Mouse (Mus musculus) embryonic facial prominence, embryonic 13.5 days (tissue): Measurements from ENCODE around the gene Gngt1. TPM values are rescaled to one million over a fixed set of nuclear protein-coding genes. Genes with fewer than 3 reads are reported as not detected.

Source experiments
- ATAC-seq: fragments of 200-750 bp; cut with Nextera tagmentation; 2 replicates; pipeline ENCODE4 v1.8.0; 2017; ENCODE audit warnings: low read depth; ENCODE audit not compliant: insufficient number of reproducible peaks, insufficient read depth, low FRiP score, low TSS enrichment
- H3K27ac ChIP-seq: fragments of 300-500 bp; sonication (generic); 2 replicates; pipeline ENCODE4 v1.5.1; 2015; ENCODE audit warnings: moderate library complexity, mild to moderate bottlenecking, inconsistent platforms
- H3K27me3 ChIP-seq: fragments of 300-500 bp; sonication (generic); 2 replicates; pipeline ENCODE4 v1.6.1; 2015; ENCODE audit warnings: mild to moderate bottlenecking, inconsistent platforms
- H3K36me3 ChIP-seq: fragments of 300-500 bp; sonication (generic); 2 replicates; pipeline ENCODE4 v1.6.1; 2015; ENCODE audit warnings: mild to moderate bottlenecking, inconsistent platforms
- H3K4me1 ChIP-seq: fragments of 300-500 bp; sonication (generic); 2 replicates; pipeline ENCODE4 v1.6.1; 2015; ENCODE audit warnings: inconsistent platforms
- H3K4me2 ChIP-seq: fragments of 300-500 bp; sonication (generic); 2 replicates; pipeline ENCODE4 v1.6.1; 2015; ENCODE audit warnings: moderate library complexity, mild to moderate bottlenecking, inconsistent platforms
- H3K4me3 ChIP-seq: fragments of 300-500 bp; sonication (generic); 2 replicates; pipeline ENCODE4 v1.5.1; 2015; ENCODE audit warnings: mild to moderate bottlenecking, inconsistent platforms
- H3K9ac ChIP-seq: fragments of 300-500 bp; sonication (generic); 2 replicates; pipeline ENCODE4 v1.6.1; 2015; ENCODE audit warnings: mild to moderate bottlenecking, inconsistent platforms
- H3K9me3 ChIP-seq: fragments of 300-500 bp; sonication (generic); 2 replicates; pipeline ENCODE4 v1.6.1; 2016; ENCODE audit warnings: inconsistent platforms
- WGBS: fragments of 180-500 bp; shearing (Covaris S2); methylation state at CpG from one replicate; pipeline ENCODE4 v1.1.7; 2015; ENCODE audit warnings: mixed read lengths; 5-methylcytosine and 5-hydroxymethylcytosine counted together
- polyA plus RNA-seq: library from polyadenylated mRNA; unstranded; fragments of >200 nt; fragmentation: Nextera tagmentation; extraction: Ambion mirVana; gene quantifications from 2 replicates; pipeline ENCODE4 v1.2.1, GENCODE M21; 2015

The Gngt1 gene
- polyA plus RNA-seq, 1 experiment from 2014 or later: 0.41 TPM

- Histone ChIP-seq H3K4me1 (peaks cover 17% of the 10 kb centered on the region; the same call in 1 of the 2 replicates), H3K27ac (no peak overlapping the region), H3K27me3 (no peaks in the 10 kb centered on the region), H3K36me3 (no peaks in the 10 kb centered on the region), H3K9me3 (no peaks in the 10 kb centered on the region), H3K9ac (no peak overlapping the region), H3K4me2 (peak overlapping the region; percentile 70), H3K4me3 (peak overlapping the region; percentile 48)
- 70% methylated on average over 2 of the region's 2 CpGs for WGBS
- no peak for ATAC-seq
These were observed 11.2 kb downstream of the Gngt1 start for GRCm38 (mm10) chr6:4004808-4005207.

DNA sequence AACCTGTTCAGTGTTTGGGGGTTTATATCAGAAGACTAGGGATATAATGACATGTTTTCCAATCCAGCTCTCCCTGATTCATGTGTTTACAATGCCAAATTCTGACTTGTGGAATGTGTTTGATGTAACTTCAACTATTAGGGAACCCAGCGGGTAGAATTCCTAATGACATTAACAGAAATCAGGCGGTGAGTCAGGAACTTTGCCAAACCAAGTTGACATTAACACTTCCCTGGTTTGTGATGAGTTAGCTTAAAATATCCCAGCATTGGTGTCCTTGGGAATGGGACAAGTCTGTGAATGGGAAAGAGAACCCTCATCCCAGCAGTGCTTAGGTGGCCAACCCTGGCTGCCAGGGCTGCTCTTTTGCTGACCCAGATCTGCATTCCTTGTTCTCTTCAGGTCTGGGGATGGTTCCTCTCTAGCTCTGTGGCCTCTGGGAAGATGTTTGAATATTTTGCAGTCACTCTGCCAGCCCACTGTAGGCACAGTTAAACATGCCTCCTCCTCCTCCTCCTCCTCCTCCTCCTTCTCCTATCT lies 15.0 kb downstream of the Gngt1 start:
- ATAC-seq: no peak
- no peak overlapping the region for H3K4me2 ChIP-seq
- no peak overlapping the region for H3K27ac ChIP-seq
- no peaks in the 10 kb centered on the region for H3K9me3 ChIP-seq
- peaks cover 13% of the 10 kb centered on the region; the same call in 1 of the 2 replicates for H3K4me1 ChIP-seq
- no peak overlapping the region for H3K4me3 ChIP-seq
- H3K9ac ChIP-seq: no peak overlapping the region
- 53% methylated on average over 2 of the region's 2 CpGs for WGBS
- no peaks in the 10 kb centered on the region for H3K36me3 ChIP-seq
- H3K27me3 ChIP-seq: no peaks in the 10 kb centered on the region

DNA sequence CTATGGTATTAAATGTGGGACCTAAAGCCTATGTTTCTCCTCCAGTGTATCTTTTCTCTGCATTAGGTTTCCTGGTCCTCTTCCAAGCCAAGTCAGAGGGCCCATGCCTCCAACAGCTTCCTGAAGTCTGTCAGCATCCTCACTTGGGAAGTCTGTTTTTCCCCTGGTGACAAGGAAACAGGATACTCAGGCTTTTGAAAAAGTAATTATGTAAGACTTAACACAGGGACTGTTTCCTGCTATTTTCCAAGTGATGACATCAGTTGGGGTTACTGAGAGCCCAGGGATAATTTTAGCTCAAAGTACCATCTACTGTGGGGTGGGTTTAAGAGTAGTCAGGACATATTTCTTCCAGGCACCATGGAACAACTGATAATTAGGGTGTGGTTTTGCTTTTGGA lies 16.0 kb downstream of the Gngt1 start:
- no peaks in the 10 kb centered on the region for H3K27me3 ChIP-seq
- H3K9me3 ChIP-seq: no peaks in the 10 kb centered on the region
- H3K9ac ChIP-seq: no peak overlapping the region
- no peak for ATAC-seq
- H3K27ac ChIP-seq: no peak overlapping the region
- H3K4me2 ChIP-seq: no peak overlapping the region
- no peaks in the 10 kb centered on the region for H3K36me3 ChIP-seq
- H3K4me1 ChIP-seq: peaks cover 8% of the 10 kb centered on the region; the same call in 1 of the 2 replicates
- H3K4me3 ChIP-seq: no peak overlapping the region

GRCm38 (mm10) chr6:4022645-4023044 lies 29.1 kb downstream of the Gngt1 start:
- H3K36me3 ChIP-seq: no peaks in the 10 kb centered on the region
- no peak overlapping the region for H3K4me2 ChIP-seq
- no peak overlapping the region for H3K9ac ChIP-seq
- no peaks in the 10 kb centered on the region for H3K9me3 ChIP-seq
- H3K27me3 ChIP-seq: no peaks in the 10 kb centered on the region
- H3K4me1 ChIP-seq: no peaks in the 10 kb centered on the region
- H3K27ac ChIP-seq: no peak overlapping the region
- WGBS: 77% methylated on average over 1 of the region's 1 CpGs
- H3K4me3 ChIP-seq: no peak overlapping the region
- no peak for ATAC-seq

DNA sequence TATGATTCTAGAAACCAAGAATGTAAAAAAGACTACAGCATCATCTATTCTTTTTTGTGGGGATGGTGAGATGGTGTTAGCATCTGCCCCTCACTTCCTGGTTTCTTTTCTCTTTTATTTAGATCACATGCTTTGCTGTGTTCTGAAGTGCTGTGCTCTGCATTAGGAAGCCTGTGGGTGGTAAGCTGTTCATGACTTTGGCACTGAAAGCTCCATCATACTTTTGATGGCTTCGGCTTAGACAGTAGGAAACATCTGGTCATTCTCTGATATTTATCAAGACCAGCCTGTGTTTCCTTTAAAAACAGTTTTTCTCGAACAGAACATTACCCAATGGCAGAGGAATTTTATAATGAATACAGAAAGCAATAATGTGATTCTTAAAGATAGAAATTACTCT lies 32.8 kb downstream of the Gngt1 start:
- Histone ChIP-seq H3K9me3 (no peaks in the 10 kb centered on the region), H3K4me2 (no peak overlapping the region), H3K27ac (no peak overlapping the region), H3K4me1 (no peaks in the 10 kb centered on the region), H3K27me3 (no peaks in the 10 kb centered on the region), H3K4me3 (no peak overlapping the region), H3K36me3 (no peaks in the 10 kb centered on the region), H3K9ac (no peak overlapping the region)
- WGBS: 54% methylated on average over 2 of the region's 2 CpGs
- no peak for ATAC-seq

DNA sequence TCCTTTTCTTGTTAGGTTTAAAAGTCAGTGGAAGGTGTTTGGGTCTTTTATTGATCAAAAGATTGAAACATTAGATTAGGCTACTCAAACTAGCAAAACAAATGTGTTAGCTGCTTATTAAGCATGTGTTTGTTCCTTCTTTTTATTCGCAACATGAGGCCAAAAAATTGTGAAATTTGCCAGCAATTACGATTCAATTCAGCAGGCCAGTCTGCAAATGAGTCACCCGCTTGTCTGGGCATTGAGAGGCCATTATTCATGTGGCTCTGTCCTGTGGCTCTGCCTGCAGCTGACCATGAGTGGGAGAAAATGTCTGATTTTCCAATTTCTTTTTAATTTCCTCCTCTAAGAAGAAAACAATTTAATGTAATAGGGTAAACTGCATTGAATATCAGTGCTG lies 37.4 kb downstream of the Gngt1 start:
- Histone ChIP-seq H3K4me2 (no peak overlapping the region), H3K27ac (no peak overlapping the region), H3K36me3 (no peaks in the 10 kb centered on the region), H3K9me3 (no peaks in the 10 kb centered on the region), H3K27me3 (no peaks in the 10 kb centered on the region), H3K4me3 (no peak overlapping the region), H3K9ac (no peak overlapping the region), H3K4me1 (no peaks in the 10 kb centered on the region)
- WGBS: 79% methylated on average over 3 of the region's 3 CpGs
- ATAC-seq: no peak

GRCm38 (mm10) chr6:4041821-4042220 lies 48.2 kb downstream of the Gngt1 start:
- Histone ChIP-seq H3K36me3 (no peaks in the 10 kb centered on the region), H3K4me1 (no peaks in the 10 kb centered on the region), H3K4me3 (no peak overlapping the region), H3K27me3 (no peaks in the 10 kb centered on the region), H3K9me3 (no peaks in the 10 kb centered on the region), H3K9ac (no peak overlapping the region), H3K27ac (no peak overlapping the region), H3K4me2 (no peak overlapping the region)
- WGBS: 74% methylated on average over 1 of the region's 1 CpGs
- no peak for ATAC-seq

Other genes starting within 250 kb of the Gngt1 start
- 0.28 and 0.44 TPM in 2 replicates for gene Calcr, start 229.1 kb upstream of the Gngt1 start, polyA plus RNA-seq
- gene Tfpi2, start 4.9 kb upstream of the Gngt1 start, polyA plus RNA-seq: 1.5 TPM in 2 replicates
- gene Gng11, start 10.1 kb downstream of the Gngt1 start, polyA plus RNA-seq: 63.7 and 70.9 TPM in 2 replicates
- 82.6 and 84.3 TPM in 2 replicates for gene Bet1, start 93.2 kb downstream of the Gngt1 start, polyA plus RNA-seq